Mouse (Mus musculus) kidney, adult 2 months (tissue): ENCODE measurements around the gene Cpsf3. TPM values are rescaled to one million over a fixed set of nuclear protein-coding genes. Genes with fewer than 3 reads are reported as not detected.

Source experiments
- DNase-seq: peaks from one replicate; pipeline ENCODE4 v3.0.0; 2021
- H3K27ac ChIP-seq: fragments of 200-500 bp; 2 replicates; pipeline ENCODE4 v1.5.1; 2012; ENCODE audit warnings: low read depth, low read length, control low read depth, inconsistent platforms; ENCODE audit not compliant: insufficient read depth
- H3K27me3 ChIP-seq: fragments of 200-500 bp; replicated peaks from 2 replicates; pipeline ENCODE4 v1.6.1; 2012; ENCODE audit warnings: mild to moderate bottlenecking, moderate library complexity, low read length, inconsistent platforms; ENCODE audit not compliant: control insufficient read depth, insufficient read depth
- H3K36me3 ChIP-seq: fragments of 200-500 bp; 2 replicates; pipeline ENCODE4 v1.6.1; 2012; ENCODE audit warnings: mild to moderate bottlenecking, moderate library complexity, low read length, inconsistent platforms; ENCODE audit not compliant: control insufficient read depth, insufficient read depth
- H3K4me1 ChIP-seq: fragments of 200-500 bp; 2 replicates; pipeline ENCODE4 v1.6.1; 2011; ENCODE audit warnings: low read length; ENCODE audit not compliant: control insufficient read depth, insufficient read depth
- H3K4me3 ChIP-seq: fragments of 200-500 bp; 2 replicates; pipeline ENCODE4 v1.5.1; 2011; ENCODE audit warnings: mild to moderate bottlenecking, low read depth, low read length, control low read depth; ENCODE audit not compliant: insufficient read depth
- CTCF ChIP-seq: fragments of 200-500 bp; conservative IDR thresholded peaks from 2 replicates; pipeline ENCODE4 v1.5.1; 2011; ENCODE audit warnings: low read depth, mild to moderate bottlenecking, control low read depth, low read length, moderate library complexity, mixed read lengths; ENCODE audit not compliant: insufficient read depth, insufficient read length
- POLR2A ChIP-seq: fragments of 200-500 bp; IDR thresholded peaks from one replicate; pipeline ENCODE4 v1.6.1; 2011; ENCODE audit warnings: low read depth, low read length, control low read depth
- WGBS: fragments of 180-500 bp; shearing (Covaris S2); methylation state at CpG from one replicate; pipeline ENCODE4 v1.1.7; 2018; 5-methylcytosine and 5-hydroxymethylcytosine counted together
- polyA plus RNA-seq: library from polyadenylated mRNA; depleted of rRNA; stranded (reverse); fragments of >200 nt; gene quantifications from 2 replicates; pipeline ENCODE4 v1.2.3, GENCODE M21; 2012; rRNA removed

The Cpsf3 gene
- polyA plus RNA-seq: 28.2 and 32.1 TPM in 2 replicates

- peak within 1 kb of the TSS; percentile 85 for H3K27ac ChIP-seq
- H3K4me3 ChIP-seq: peak within 1 kb of the TSS; percentile 98
- WGBS: 57% methylated on average over 11 of the region's 11 CpGs
- H3K36me3 ChIP-seq: no peaks in the 10 kb centered on the region
- H3K4me1 ChIP-seq: peaks cover 6% of the 10 kb centered on the region
- TF ChIP-seq POLR2A (no peak), CTCF (no peak)
- DNase-seq: no peak
- H3K27me3 ChIP-seq: no peaks in the 10 kb centered on the region
Observed at GRCm38 (mm10) chr12:21284761-21285441, at the start of gene Cpsf3. Gene Cpsf3, plus strand, starts transcription at chr12:21285391.

DNA sequence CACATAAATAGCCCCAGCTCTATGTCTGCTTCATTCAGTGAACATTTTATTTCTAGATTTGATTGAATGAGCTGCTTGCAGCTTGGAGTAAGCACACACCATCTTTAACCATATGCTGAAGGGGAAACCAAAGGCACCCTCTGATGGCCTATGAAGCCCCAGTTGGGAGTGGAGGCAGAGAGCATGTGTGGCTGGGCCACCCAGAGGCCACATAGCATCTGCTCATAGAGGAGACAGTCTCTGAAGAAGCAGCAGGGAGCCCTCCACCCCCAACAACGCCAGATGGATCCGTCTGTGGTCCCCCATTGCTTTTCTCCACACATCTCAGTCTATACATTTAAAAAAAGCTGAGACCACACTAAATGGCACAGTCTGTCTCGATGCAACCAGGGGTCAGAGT, 43.2 kb upstream of the Cpsf3 start:
- H3K4me1 ChIP-seq: no peaks in the 10 kb centered on the region
- H3K27me3 ChIP-seq: no peaks in the 10 kb centered on the region
- 89% methylated on average over 3 of the region's 3 CpGs for WGBS
- no peak overlapping the region for H3K27ac ChIP-seq
- no peak for TF ChIP-seq CTCF
- no peak for TF ChIP-seq POLR2A
- no peak overlapping the region for H3K4me3 ChIP-seq
- no peaks in the 10 kb centered on the region for H3K36me3 ChIP-seq
- DNase-seq: no peak

DNA sequence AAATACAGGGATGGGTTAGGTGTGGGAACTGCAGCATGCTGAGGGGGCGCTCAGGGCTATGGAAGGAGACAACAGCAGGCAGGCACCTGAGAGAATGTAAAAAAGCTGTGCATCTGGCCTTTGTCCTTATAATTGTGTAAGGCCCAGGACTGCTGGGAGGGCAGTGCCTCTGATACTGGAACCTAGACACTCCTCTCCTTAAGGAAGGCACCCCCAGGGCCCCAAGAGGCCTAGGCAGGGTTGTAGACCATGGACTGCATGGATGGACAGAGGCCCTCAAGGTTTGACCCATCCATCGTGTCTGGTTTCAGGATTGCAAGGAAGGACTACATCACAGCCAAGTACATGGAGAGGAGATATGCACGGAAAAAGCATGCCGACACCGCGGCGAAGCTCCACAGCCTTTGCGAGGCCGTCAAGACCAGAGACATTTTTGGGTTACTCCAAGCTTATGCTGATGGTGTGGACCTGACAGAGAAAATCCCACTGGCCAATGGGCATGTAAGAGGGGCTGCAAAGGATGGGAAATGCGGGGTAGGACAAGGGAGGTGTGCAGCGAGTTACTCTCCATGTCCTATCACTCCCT, 40.7 kb upstream of the Cpsf3 start:
- no peak for DNase-seq
- Histone ChIP-seq H3K4me3 (no peak overlapping the region), H3K27me3 (no peaks in the 10 kb centered on the region), H3K27ac (no peak overlapping the region), H3K4me1 (no peaks in the 10 kb centered on the region), H3K36me3 (no peaks in the 10 kb centered on the region)
- TF ChIP-seq POLR2A: no peak
- no peak for TF ChIP-seq CTCF
- 94% methylated on average over 11 of the region's 11 CpGs for WGBS

GRCm38 (mm10) chr12:21247711-21248392, 37.3 kb upstream of the Cpsf3 start:
- Histone ChIP-seq H3K4me3 (no peak overlapping the region), H3K27ac (no peak overlapping the region), H3K4me1 (no peaks in the 10 kb centered on the region), H3K36me3 (peaks cover 2% of the 10 kb centered on the region; the same call in 1 of the 2 replicates), H3K27me3 (no peaks in the 10 kb centered on the region)
- TF ChIP-seq POLR2A (no peak), CTCF (no peak)
- 64% methylated on average over 7 of the region's 7 CpGs for WGBS
- no peak for DNase-seq

DNA sequence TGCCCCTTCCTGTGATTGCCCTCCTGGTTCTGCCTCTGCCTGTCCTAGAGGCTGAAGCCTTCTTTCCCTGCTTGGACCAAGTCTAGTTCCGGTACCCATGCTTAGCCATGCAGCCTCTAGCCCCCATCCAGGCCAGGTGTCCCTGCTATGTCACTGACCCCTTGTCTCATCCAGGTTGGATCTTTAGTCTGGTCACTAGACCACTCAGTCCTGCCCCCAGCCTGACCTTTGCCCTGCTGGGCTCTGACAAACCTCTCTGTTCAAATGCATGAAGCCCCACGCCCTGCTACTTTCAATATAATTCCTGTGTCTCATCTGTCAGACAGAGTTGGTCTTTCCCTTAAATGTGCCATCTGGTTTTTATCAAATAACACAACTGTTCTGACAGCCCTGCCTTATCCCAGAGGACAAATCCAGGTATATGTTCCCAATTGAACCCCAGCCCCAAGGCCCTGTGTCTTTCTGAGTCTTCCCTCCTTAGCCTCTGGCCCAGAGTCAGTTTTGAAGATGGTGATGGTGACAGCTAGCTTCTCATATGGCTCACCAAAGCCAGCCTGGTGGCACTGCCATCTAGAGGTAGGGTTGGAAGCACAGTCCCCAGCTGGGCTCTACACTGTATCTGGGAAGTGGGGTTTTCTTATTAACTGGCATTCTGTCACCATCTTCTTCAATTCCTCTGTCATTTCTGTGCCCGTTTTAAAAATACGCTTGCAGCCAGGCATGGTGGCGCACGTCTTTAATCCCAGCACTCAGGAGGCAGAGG, 24.5 kb upstream of the Cpsf3 start:
- Histone ChIP-seq H3K4me1 (no peaks in the 10 kb centered on the region), H3K36me3 (no peaks in the 10 kb centered on the region), H3K27ac (no peak overlapping the region), H3K27me3 (no peaks in the 10 kb centered on the region), H3K4me3 (no peak overlapping the region)
- WGBS: 91% methylated on average over 6 of the region's 6 CpGs
- TF ChIP-seq CTCF: peak; percentile 65
- TF ChIP-seq POLR2A: no peak
- DNase-seq: peak; percentile 25

- Histone ChIP-seq H3K4me3 (no peak overlapping the region), H3K27me3 (no peaks in the 10 kb centered on the region), H3K36me3 (no peaks in the 10 kb centered on the region), H3K27ac (no peak overlapping the region), H3K4me1 (no peaks in the 10 kb centered on the region)
- TF ChIP-seq CTCF: no peak
- no peak for TF ChIP-seq POLR2A
- no peak for DNase-seq
- WGBS: 71% methylated on average over 4 of the region's 4 CpGs
Observed at GRCm38 (mm10) chr12:21261521-21261920, 23.7 kb upstream of the Cpsf3 start.
